Mouse (Mus musculus): ENCODE data around the gene Tas2r137. TPM values are rescaled to one million over a fixed set of nuclear protein-coding genes. Genes with fewer than 3 reads are reported as not detected.
A peak's percentile ranks its signal among the peaks of the same experiment; 100 is the strongest.

The Tas2r137 gene
- total RNA-seq (2021): not detected
- long read RNA-seq, experiment 1: 0 reads
- long read RNA-seq, experiment 2: 0 reads

GRCm38 (mm10) chr6:40490933-40491332 is at the start of gene Tas2r137:
Gene Tas2r137, plus strand, starts transcription at chr6:40491233.
- DNase-seq (ENCODE audit: low spot score in 2 of 2): no peak

- no peak for DNase-seq (ENCODE audit: low spot score in 2 of 2)
Observed at GRCm38 (mm10) chr6:40441276-40441675, 49.8 kb upstream of the Tas2r137 start.

- no peak for DNase-seq (ENCODE audit: low spot score in 2 of 2)
Observed at GRCm38 (mm10) chr6:40441755-40442154, 49.3 kb upstream of the Tas2r137 start.

GRCm38 (mm10) chr6:40443281-40443928 is 47.6 kb upstream of the Tas2r137 start:
- no peak for DNase-seq (ENCODE audit: low spot score in 2 of 2)

GRCm38 (mm10) chr6:40448626-40449025 is 42.4 kb upstream of the Tas2r137 start:
- DNase-seq (ENCODE audit: low spot score in 2 of 2): no peak

DNA sequence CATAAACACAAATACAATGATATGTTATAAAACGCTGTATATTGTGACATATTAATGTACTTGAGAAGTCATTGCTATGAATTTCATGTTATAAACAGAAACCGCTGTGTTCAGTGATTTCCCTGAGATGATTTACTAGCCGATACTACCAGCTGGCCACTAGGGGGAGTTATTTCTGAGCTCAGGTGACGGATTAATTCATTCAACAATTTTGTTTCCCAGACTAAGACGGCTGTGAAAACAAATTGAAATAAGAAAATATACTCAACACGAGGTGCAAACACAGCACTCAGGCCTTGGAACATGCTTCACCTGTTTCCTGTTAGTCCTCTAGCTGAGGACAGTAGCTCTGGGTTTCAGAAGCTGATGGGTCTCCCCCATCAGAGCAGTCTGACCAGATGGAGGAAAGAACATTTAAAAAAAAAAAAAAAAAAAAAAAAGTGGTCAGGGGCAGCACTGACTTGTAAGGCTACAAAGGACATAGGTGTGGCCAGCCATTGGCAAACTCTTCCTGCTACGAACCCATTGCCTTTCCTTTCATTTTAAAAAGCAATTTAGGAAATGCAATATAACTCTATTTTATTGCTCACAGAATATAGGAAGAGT is 36.5 kb upstream of the Tas2r137 start:
- DNase-seq (ENCODE audit: low spot score in 2 of 2): no peak

DNA sequence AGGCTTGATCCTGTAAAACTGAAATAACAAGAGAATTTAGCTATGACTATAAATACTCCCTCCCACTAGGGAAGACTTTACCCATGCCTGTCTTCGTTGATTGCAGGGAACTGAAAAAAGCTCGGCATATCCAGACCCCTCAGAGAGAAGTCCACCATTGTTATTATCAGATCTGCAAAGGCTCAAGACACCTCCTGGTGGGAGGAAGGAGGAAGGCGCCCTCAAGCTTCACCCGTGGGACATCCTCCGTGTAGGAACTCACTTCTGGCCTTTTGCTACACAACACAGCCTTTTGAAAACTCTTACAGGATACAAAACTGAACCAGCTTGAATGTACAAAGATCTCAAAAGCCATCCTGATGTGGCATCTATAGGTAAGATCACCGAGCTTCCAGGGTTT is 25.3 kb upstream of the Tas2r137 start:
- no peak for DNase-seq (ENCODE audit: low spot score in 2 of 2)

DNA sequence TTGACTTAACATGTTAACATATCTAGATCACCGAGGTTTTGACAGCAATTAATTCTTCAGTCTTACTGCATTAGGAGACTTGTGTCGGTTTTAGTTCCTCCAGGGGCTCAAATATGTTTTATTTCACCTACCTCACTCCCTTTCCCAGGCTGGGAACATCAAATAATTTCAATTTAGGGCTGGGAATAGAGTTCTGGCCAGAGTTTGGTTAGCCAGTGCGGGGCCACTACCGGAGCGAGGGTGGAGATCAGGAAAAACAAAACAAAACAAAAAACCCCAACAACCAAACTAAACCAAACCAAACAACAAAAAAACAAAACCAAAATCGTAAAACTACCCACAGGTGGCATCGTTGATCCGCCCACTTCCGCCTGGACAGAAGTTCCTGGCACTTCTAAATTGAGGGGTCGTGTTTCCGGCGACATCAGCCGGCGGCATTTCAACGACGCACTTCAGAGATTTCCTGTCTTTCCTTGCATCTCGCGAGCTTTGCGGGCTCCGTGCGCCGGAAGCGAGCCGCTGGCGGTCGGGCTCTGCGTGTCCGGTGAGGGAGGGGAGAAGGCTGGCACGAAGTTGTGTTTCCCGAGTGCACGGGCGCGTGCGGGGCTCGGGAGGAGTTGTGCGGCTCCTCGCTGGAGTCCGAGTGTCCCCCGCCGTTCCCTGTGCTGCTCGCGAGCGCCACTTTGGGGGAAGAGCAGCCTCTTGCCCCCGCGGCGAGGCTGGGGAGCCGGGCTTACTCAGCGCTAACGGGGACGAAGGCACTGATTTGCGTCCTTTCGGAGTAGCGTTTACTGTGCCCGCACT is 19.9 kb upstream of the Tas2r137 start, which contains the start of gene Ssbp1:
TSS of gene Ssbp1 (plus strand) at position 437 of the 804 bp plus-strand sequence.
- DNase-seq (ENCODE audit: low spot score in 2 of 2): peak; percentile 84 to 89

- DNase-seq (ENCODE audit: low spot score in 2 of 2): no peak
Observed at GRCm38 (mm10) chr6:40471720-40472010, 19.4 kb upstream of the Tas2r137 start.

DNA sequence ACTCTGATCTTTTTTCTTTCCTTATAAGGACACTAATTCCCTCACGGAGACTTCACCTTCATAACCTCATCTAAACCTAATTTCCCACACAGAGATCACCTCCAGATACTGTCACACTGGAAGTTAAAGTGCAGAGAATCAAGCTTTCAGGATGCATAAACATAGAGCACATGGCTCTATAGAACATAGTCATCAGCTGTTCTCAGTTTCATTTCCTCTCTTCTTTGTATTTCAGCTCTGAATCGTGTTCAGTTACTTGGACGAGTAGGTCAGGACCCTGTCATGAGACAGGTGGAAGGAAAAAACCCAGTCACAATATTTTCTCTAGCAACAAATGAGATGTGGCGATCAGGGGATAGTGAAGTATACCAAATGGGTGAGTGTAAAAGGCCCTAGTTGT is 14.9 kb upstream of the Tas2r137 start:
- DNase-seq (ENCODE audit: low spot score in 2 of 2): no peak

- no peak for DNase-seq (ENCODE audit: low spot score in 2 of 2)
Observed at GRCm38 (mm10) chr6:40479705-40480104, 11.3 kb upstream of the Tas2r137 start.

DNA sequence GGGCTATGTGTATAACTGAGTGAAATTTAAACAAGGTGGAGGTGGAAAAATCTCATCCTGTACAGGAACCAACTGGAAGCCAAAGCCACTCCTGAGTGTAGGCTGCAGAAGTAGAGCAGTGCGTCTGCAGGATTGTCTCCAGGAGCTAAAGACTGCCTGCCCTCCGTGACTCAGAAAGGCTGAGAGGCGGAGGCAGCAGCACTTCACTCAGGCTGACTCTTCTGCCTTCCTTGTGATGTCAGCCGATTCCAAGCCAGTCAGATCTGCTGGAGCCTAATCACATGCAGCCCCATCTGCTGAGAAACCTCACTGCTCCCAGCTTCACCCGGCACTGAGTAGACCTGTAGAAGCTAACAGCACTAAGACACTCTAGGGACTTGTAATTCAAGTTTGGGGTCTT is 8.7 kb upstream of the Tas2r137 start:
- DNase-seq (ENCODE audit: low spot score in 2 of 2): no peak

DNA sequence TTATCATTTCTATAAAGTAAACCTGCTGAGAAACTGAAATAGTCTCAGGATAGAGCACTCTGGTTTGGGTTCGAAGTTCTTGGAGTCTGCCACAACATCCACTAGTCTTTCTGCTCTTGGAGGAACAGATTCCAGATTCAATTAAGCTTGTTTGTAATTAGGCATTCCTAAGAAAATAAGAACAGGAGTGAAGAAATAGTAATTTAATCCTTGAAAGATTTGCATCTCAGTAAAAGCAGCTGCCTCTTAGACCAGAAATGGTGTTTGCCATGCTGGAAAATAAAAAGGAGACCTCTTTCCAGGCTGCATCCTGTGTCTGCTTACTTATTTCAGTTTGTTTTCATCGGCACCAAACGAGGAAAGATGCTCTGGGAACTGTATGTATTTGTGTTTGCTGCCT is 2.2 kb downstream of the Tas2r137 start, which contains the start of gene Tas2r108:
TSS of gene Tas2r108 (plus strand) at position 301 of the 400 bp plus-strand sequence.
- no peak for DNase-seq (ENCODE audit: low spot score in 2 of 2)

GRCm38 (mm10) chr6:40519408-40519807 is 28.4 kb downstream of the Tas2r137 start, which contains the start of gene Prss37:
Gene Prss37, minus strand, starts transcription at chr6:40519508.
- DNase-seq (ENCODE audit: low spot score in 2 of 2): no peak

Other genes with a start within 250 kb of the Tas2r137 start
- 10 to 100 TPM; 20.3 to 30.5 TPM for gene Agk, start 166.1 kb upstream of the Tas2r137 start, total RNA-seq (2021)
- gene E330009J07Rik, start 55.1 kb upstream of the Tas2r137 start, total RNA-seq (2021): 10 to 100 TPM in 1 of 2 experiments, 1 to 10 TPM in 1; 9.9 to 14.9 TPM
- gene Wee2, start 52.1 kb upstream of the Tas2r137 start, total RNA-seq (2021): not detected
- 10 to 100 TPM; 37.7 to 42.4 TPM for gene Ssbp1, start 19.9 kb upstream of the Tas2r137 start, total RNA-seq (2021)
- not detected for gene Tas2r108, start 2.3 kb downstream of the Tas2r137 start, total RNA-seq (2021)
- not detected for gene Prss37, start 28.3 kb downstream of the Tas2r137 start, total RNA-seq (2021)
- gene Olfr461, start 63.8 kb downstream of the Tas2r137 start, total RNA-seq (2021): not detected
- not detected for gene Olfr460, start 78.3 kb downstream of the Tas2r137 start, total RNA-seq (2021)
- gene Clec5a, start 94.6 kb downstream of the Tas2r137 start, total RNA-seq (2021): 1 to 10 TPM in 1 of 2 experiments, under 1 TPM in 1; 0.86 to 1.1 TPM
- not detected for gene Tas2r138, start 122.1 kb downstream of the Tas2r137 start, total RNA-seq (2021)
- under 1 TPM in 1 of 2 experiments, not detected in 1; 0.89 TPM for gene Mgam, start 137.6 kb downstream of the Tas2r137 start, total RNA-seq (2021)

Data from adrenal gland, adult 18-20 months (tissue).